Mouse (Mus musculus): ENCODE measurements around the gene Ndufaf2. TPM values are rescaled to one million over a fixed set of nuclear protein-coding genes. Genes with fewer than 3 reads are reported as not detected.

Ndufaf2 gene
- total and polyA plus RNA-seq, 3 experiments, result 37.1 to 117 (median 51.2) TPM

- in situ Hi-C loops (cut with MboI; ENCODE audit: low pct_ligation_motif_present, low pct_unique_long_range_greater_than_20kb, low sequenced_read_pairs) (no loop called here), dilution Hi-C loops (cut with MboI; ENCODE audit: extremely low pct_ligation_motif_present, extremely low pct_unique_long_range_greater_than_20kb, low sequenced_read_pairs) (no loop called here)
- H3K27me3 ChIP-seq (replicated peaks), result no peaks in the 10 kb centered on the region
- H3K27ac ChIP-seq (ENCODE audit: insufficient read depth, low read depth), result no peak overlapping the region
- DNase-seq (ENCODE audit: extremely low read depth), result no peak
- no peak overlapping the region for H3K4me2 ChIP-seq (ENCODE audit: insufficient read depth, low read depth, poor library complexity, severe bottlenecking)
- no peaks in the 10 kb centered on the region for H3K9me3 ChIP-seq (replicated peaks; ENCODE audit: low read length)
- H3K4me3 ChIP-seq (replicated peaks in 1 of 3; ENCODE audit: low read depth in 2 of 3, low read length in 2 of 3, poor library complexity in 1 of 3), result no peak overlapping the region
- peaks cover 6 to 50% of the 10 kb centered on the region in 2 experiments; a peak in 3 of 4 replicates for H3K4me1 ChIP-seq (ENCODE audit: control insufficient read depth in 1 of 2, insufficient read depth in 2 of 2)
- TF ChIP-seq JUN (IDR thresholded peaks at IDR 0.05; ENCODE audit: insufficient read depth, low read depth, low read length) (no peak), NRF1 (IDR thresholded peaks at IDR 0.05; ENCODE audit: low read depth, low read length) (no peak), MEF2A (IDR thresholded peaks at IDR 0.05; ENCODE audit: borderline replicate concordance, low read depth, low read length) (no peak), CTCF (conservative IDR thresholded peaks at IDR 0.05 in 1 of 2, IDR thresholded peaks at IDR 0.05 in 1 of 2; ENCODE audit: low read depth in 2 of 2, low read length in 2 of 2) (no peak), ZMIZ1 (IDR thresholded peaks at IDR 0.05; ENCODE audit: low read depth, low read length) (no peak), UBTF (IDR thresholded peaks at IDR 0.05; ENCODE audit: low read depth, low read length) (no peak), MAFK (IDR thresholded peaks at IDR 0.05; ENCODE audit: insufficient replicate concordance, low read length) (no peak), NELFE (IDR thresholded peaks at IDR 0.05; ENCODE audit: low read depth, low read length) (no peak), ZC3H11A (IDR thresholded peaks at IDR 0.05; ENCODE audit: low read depth, low read length) (no peak), USF2 (conservative IDR thresholded peaks at IDR 0.05; ENCODE audit: low read depth, low read length) (no peak), BHLHE40 (IDR thresholded peaks at IDR 0.05; ENCODE audit: low read depth, low read length) (no peak), MXI1 (IDR thresholded peaks at IDR 0.05; ENCODE audit: low read depth, low read length) (no peak), JUND (conservative IDR thresholded peaks at IDR 0.05; ENCODE audit: low read depth, low read length) (no peak)
- H3K9ac ChIP-seq (ENCODE audit: insufficient read depth, low read depth), result no peak overlapping the region
- H3K79me2 ChIP-seq (replicated peaks; ENCODE audit: control insufficient read depth, extremely low read depth, insufficient read depth, poor library complexity, severe bottlenecking), result no peaks in the 10 kb centered on the region
- H3K36me3 ChIP-seq (replicated peaks in 1 of 2; ENCODE audit: control insufficient read depth in 1 of 2, insufficient read depth in 1 of 2, low read length in 1 of 2), result peaks cover 0 to 19% of the 10 kb centered on the region in 2 experiments
These were observed 62.0 kb downstream of the Ndufaf2 start for GRCm38 (mm10) chr13:108096446-108096845.

- in situ Hi-C loops (cut with MboI; ENCODE audit: low pct_ligation_motif_present, low pct_unique_long_range_greater_than_20kb, low sequenced_read_pairs), result no loop called here
- H3K4me3 ChIP-seq (replicated peaks in 1 of 3; ENCODE audit: low read depth in 2 of 3, low read length in 2 of 3, poor library complexity in 1 of 3), result no peak overlapping the region
These were observed 62.8 kb downstream of the Ndufaf2 start for GRCm38 (mm10) chr13:108095617-108096016.

GRCm38 (mm10) chr13:108094681-108095080, 63.7 kb downstream of the Ndufaf2 start:
- Histone ChIP-seq H3K9ac (ENCODE audit: insufficient read depth, low read depth) (no peak overlapping the region), H3K4me2 (ENCODE audit: insufficient read depth, low read depth, poor library complexity, severe bottlenecking) (no peak overlapping the region), H3K9me3 (replicated peaks; ENCODE audit: low read length) (no peaks in the 10 kb centered on the region), H3K27ac (ENCODE audit: insufficient read depth, low read depth) (no peak overlapping the region), H3K4me1 (ENCODE audit: control insufficient read depth in 1 of 2, insufficient read depth in 2 of 2) (peaks cover 6 to 38% of the 10 kb centered on the region in 2 experiments; a peak in 3 of 4 replicates), H3K27me3 (replicated peaks) (no peaks in the 10 kb centered on the region), H3K36me3 (replicated peaks in 1 of 2; ENCODE audit: control insufficient read depth in 1 of 2, insufficient read depth in 1 of 2, low read length in 1 of 2) (peaks cover 0 to 28% of the 10 kb centered on the region in 2 experiments), H3K4me3 (replicated peaks in 1 of 3; ENCODE audit: low read depth in 2 of 3, low read length in 2 of 3, poor library complexity in 1 of 3) (no peak overlapping the region), H3K79me2 (replicated peaks; ENCODE audit: control insufficient read depth, extremely low read depth, insufficient read depth, poor library complexity, severe bottlenecking) (no peaks in the 10 kb centered on the region)
- dilution Hi-C loops (cut with MboI; ENCODE audit: extremely low pct_ligation_motif_present, extremely low pct_unique_long_range_greater_than_20kb, low sequenced_read_pairs), result no loop called here
- TF ChIP-seq NRF1 (IDR thresholded peaks at IDR 0.05; ENCODE audit: low read depth, low read length), result no peak
- in situ Hi-C loops (cut with MboI; ENCODE audit: low pct_ligation_motif_present, low pct_unique_long_range_greater_than_20kb, low sequenced_read_pairs), result no loop called here
- DNase-seq (ENCODE audit: extremely low read depth), result no peak

More at GRCm38 (mm10) chr13:108095617-108096016, 62.8 kb downstream of the Ndufaf2 start:
- Histone ChIP-seq H3K27ac (ENCODE audit: insufficient read depth, low read depth) (no peak overlapping the region), H3K4me1 (ENCODE audit: control insufficient read depth in 1 of 2, insufficient read depth in 2 of 2) (peaks cover 6 to 45% of the 10 kb centered on the region in 2 experiments; a peak in 3 of 4 replicates), H3K36me3 (replicated peaks in 1 of 2; ENCODE audit: control insufficient read depth in 1 of 2, insufficient read depth in 1 of 2, low read length in 1 of 2) (peaks cover 0 to 21% of the 10 kb centered on the region in 2 experiments), H3K9ac (ENCODE audit: insufficient read depth, low read depth) (no peak overlapping the region), H3K9me3 (replicated peaks; ENCODE audit: low read length) (no peaks in the 10 kb centered on the region), H3K27me3 (replicated peaks) (no peaks in the 10 kb centered on the region), H3K79me2 (replicated peaks; ENCODE audit: control insufficient read depth, extremely low read depth, insufficient read depth, poor library complexity, severe bottlenecking) (no peaks in the 10 kb centered on the region), H3K4me2 (ENCODE audit: insufficient read depth, low read depth, poor library complexity, severe bottlenecking) (no peak overlapping the region)
- no peak for TF ChIP-seq SIN3A (IDR thresholded peaks at IDR 0.05; ENCODE audit: low read length)
- TF ChIP-seq IRF4 (IDR thresholded peaks at IDR 0.05; ENCODE audit: low read depth, low read length), result no peak
- dilution Hi-C loops (cut with MboI; ENCODE audit: extremely low pct_ligation_motif_present, extremely low pct_unique_long_range_greater_than_20kb, low sequenced_read_pairs), result no loop called here
- DNase-seq (ENCODE audit: extremely low read depth), result no peak

Measured in CH12.LX (cell line).